ENCODE assay signal across 27 mouse cellular contexts in genomic region chr5:35804685-35805084, GRCm38 (mm10). TPM values are rescaled to one million over a fixed set of nuclear protein-coding genes. Genes with fewer than 3 reads are reported as not detected.
DNase-seq lines count a peak whose midpoint lies in the region; ATAC-seq and TF ChIP-seq lines count a peak whose summit lies in the region.
"Had no signal": no experiment of that assay in that cellular context is flagged by ENCODE, and none has a peak within 500 bp of the region (broad histone marks: within the 10 kb centered on the region; RNA-seq: fewer than 3 reads in every experiment).

No protein-coding gene starts in this region.

- peak; percentile 82 for TF ChIP-seq EP300 in heart, adult 2 months (IDR thresholded peaks at IDR 0.05; ENCODE audit: insufficient read depth, low read depth, low read length)
- TF ChIP-seq EP300 in heart, postnatal 0 days (IDR thresholded peaks at IDR 0.05; ENCODE audit: low read depth) = no peak

- intact Hi-C loops in heart, adult 2 months (cut with DNase I) = no loop called here
- intact Hi-C loops in heart, postnatal 36 days (cut with DNase I) = no loop called here
- intact Hi-C loops in heart, postnatal 14 days (cut with DNase I) = no loop called here
- intact Hi-C loops in heart, postnatal 10 days (cut with DNase I) = no loop called here

- peak in 1 of 2 experiments; percentile 39 for DNase-seq in heart, adult 2 months
- DNase-seq in heart, postnatal 36 days = no peak
- DNase-seq in heart, postnatal 14 days = no peak
- no peak for DNase-seq in heart, postnatal 0 days (ENCODE audit: low spot score)
- peak; percentile 35 to 45 for DNase-seq in heart, postnatal 10 days
- DNase-seq: adrenal gland, adult 2 months; adrenal gland, postnatal 14 days; cerebellum, adult 11 months; cerebellum, adult 2 months; cerebellum, adult 9-11 months; cerebellum, postnatal 25 days; forebrain, postnatal 0 days; gastrocnemius, adult 2 months; gastrocnemius, postnatal 14 days; kidney, adult 11 months; kidney, adult 8-10 months had no signal

- TF ChIP-seq POLR2A in heart, adult 2 months (IDR thresholded peaks at IDR 0.05; ENCODE audit: insufficient read depth, low read depth, low read length) = peak; percentile 29; the same call in 1 of the 2 replicates

- peak overlapping the region; percentile 71 for H3K27ac ChIP-seq in heart, adult 2 months
- H3K27ac ChIP-seq in heart, embryonic 13.5 days (replicated peaks) = 0 out of 2 replicates have a peak overlapping the region, but pooled peaks have one; percentile 5
- no peak overlapping the region for H3K27ac ChIP-seq in heart, postnatal 0 days (ENCODE audit: low read depth)
- H3K27ac ChIP-seq: embryonic facial prominence, embryonic 12.5 days; embryonic facial prominence, embryonic 15.5 days; hindbrain, embryonic 10.5 days; hindbrain, embryonic 13.5 days; intestine, embryonic 15.5 days had no signal

- H3K36me3 ChIP-seq in heart, adult 2 months (ENCODE audit: control insufficient read depth, insufficient read depth, low read length) = no peaks in the 10 kb centered on the region
- no peaks in the 10 kb centered on the region for H3K36me3 ChIP-seq in heart, embryonic 13.5 days
- no peaks in the 10 kb centered on the region for H3K36me3 ChIP-seq in heart, postnatal 0 days (replicated peaks; ENCODE audit: control insufficient read depth, insufficient read depth, low read length)
- H3K36me3 ChIP-seq: embryonic facial prominence, embryonic 12.5 days; embryonic facial prominence, embryonic 15.5 days; hindbrain, embryonic 10.5 days; hindbrain, embryonic 13.5 days; intestine, embryonic 15.5 days had no signal

- H3K4me1 ChIP-seq in heart, adult 2 months (ENCODE audit: control insufficient read depth, insufficient read depth, low read length) = 0 out of 2 replicates have a peak, but pooled peaks cover 2% of the 10 kb centered on the region
- H3K4me1 ChIP-seq in heart, embryonic 13.5 days = peaks cover 45% of the 10 kb centered on the region
- H3K4me1 ChIP-seq in heart, postnatal 0 days (ENCODE audit: control insufficient read depth, insufficient read depth) = 0 out of 2 replicates have a peak, but pooled peaks cover 4% of the 10 kb centered on the region
- H3K4me1 ChIP-seq: embryonic facial prominence, embryonic 12.5 days; embryonic facial prominence, embryonic 15.5 days; hindbrain, embryonic 10.5 days; hindbrain, embryonic 13.5 days; intestine, embryonic 15.5 days had no signal

- no peak overlapping the region for H3K4me3 ChIP-seq in heart, adult 2 months
- no peak overlapping the region for H3K4me3 ChIP-seq in heart, embryonic 13.5 days
- no peak overlapping the region for H3K4me3 ChIP-seq in heart, postnatal 0 days (ENCODE audit: low read depth, low read length)
- H3K4me3 ChIP-seq: embryonic facial prominence, embryonic 12.5 days; embryonic facial prominence, embryonic 15.5 days; gastrocnemius, adult 2 months; hindbrain, embryonic 10.5 days; hindbrain, embryonic 13.5 days; intestine, embryonic 15.5 days had no signal

- no peak for TF ChIP-seq CTCF in heart, adult 2 months (IDR thresholded peaks at IDR 0.05)
- no peak for TF ChIP-seq CTCF in heart, postnatal 0 days (IDR thresholded peaks at IDR 0.05; ENCODE audit: low read depth)

- H3K27me3 ChIP-seq in heart, adult 2 months (ENCODE audit: control insufficient read depth, insufficient read depth, low read length) = no peaks in the 10 kb centered on the region
- H3K27me3 ChIP-seq in heart, embryonic 13.5 days (replicated peaks) = 0 out of 2 replicates have a peak, but pooled peaks cover 2% of the 10 kb centered on the region
- H3K27me3 ChIP-seq in heart, postnatal 0 days (ENCODE audit: control insufficient read depth, insufficient read depth, low read length) = no peaks in the 10 kb centered on the region
- H3K27me3 ChIP-seq: embryonic facial prominence, embryonic 12.5 days; embryonic facial prominence, embryonic 15.5 days; hindbrain, embryonic 13.5 days; intestine, embryonic 15.5 days had no signal

- no peak overlapping the region for H3K4me2 ChIP-seq in heart, embryonic 13.5 days
- no peak overlapping the region for H3K4me2 ChIP-seq in heart, postnatal 0 days (ENCODE audit: low read depth, low read length)
- H3K4me2 ChIP-seq: embryonic facial prominence, embryonic 12.5 days; embryonic facial prominence, embryonic 15.5 days; hindbrain, embryonic 13.5 days; intestine, embryonic 15.5 days had no signal

- no peaks in the 10 kb centered on the region for H3K79me2 ChIP-seq in heart, adult 2 months (replicated peaks; ENCODE audit: control insufficient read depth, insufficient read depth, low read length)

- no peak for ATAC-seq in heart, embryonic 13.5 days (ENCODE audit: extremely low read depth, insufficient number of reproducible peaks, low FRiP score, low TSS enrichment)
- peak; percentile 57; the same call in 1 of the 2 replicates for ATAC-seq in heart, postnatal 0 days (ENCODE audit: insufficient read depth, low read depth)
- ATAC-seq: CD4-positive, CD25-positive, alpha-beta regulatory T cell, adult 4 months; forebrain, embryonic 14.5 days; forebrain, postnatal 0 days; hindbrain, embryonic 16.5 days; intestine, embryonic 15.5 days had no signal

- no peaks in the 10 kb centered on the region for H3K9me3 ChIP-seq in heart, embryonic 13.5 days
- H3K9me3 ChIP-seq in heart, postnatal 0 days (replicated peaks; ENCODE audit: control insufficient read depth, low read length) = no peaks in the 10 kb centered on the region
- H3K9me3 ChIP-seq: embryonic facial prominence, embryonic 12.5 days; embryonic facial prominence, embryonic 15.5 days; hindbrain, embryonic 10.5 days; hindbrain, embryonic 13.5 days; intestine, embryonic 15.5 days had no signal

- no peak overlapping the region for H3K9ac ChIP-seq in heart, adult 2 months (ENCODE audit: low read depth, low read length)
- no peak overlapping the region for H3K9ac ChIP-seq in heart, embryonic 13.5 days
- H3K9ac ChIP-seq in heart, postnatal 0 days (replicated peaks; ENCODE audit: low read depth, low read length) = no peak overlapping the region
- H3K9ac ChIP-seq: embryonic facial prominence, embryonic 12.5 days; embryonic facial prominence, embryonic 15.5 days; forebrain, postnatal 0 days; hindbrain, embryonic 13.5 days; intestine, embryonic 15.5 days had no signal

- 73% methylated on average over 4 of the region's 4 CpGs for WGBS in heart, adult 2 months
- 84% methylated on average over 4 of the region's 4 CpGs for WGBS in heart, embryonic 13.5 days
- WGBS in heart, postnatal 0 days = 71% methylated on average over 4 of the region's 4 CpGs

RNA-seq across cellular contexts. Expression of gene Ablim2, which starts 47.0 kb away (rescaled TPM):
- 10 to 100 TPM; 20.1 to 20.8 TPM for total RNA-seq in heart, adult 2 months (2021)
- 32.7 and 41.0 TPM in 2 replicates for polyA plus RNA-seq in heart, adult 2 months (2012; rRNA removed)
- total RNA-seq in heart, postnatal 36 days (2021) = 10 to 100 TPM; 20.7 to 21.0 TPM
- 4.9 and 5.1 TPM in 2 replicates for polyA plus RNA-seq in heart, embryonic 13.5 days (2015; fragmentation: Nextera tagmentation; extraction: Ambion mirVana)
- total RNA-seq in heart, postnatal 14 days (2021) = 10 to 100 TPM; 12.2 to 17.5 TPM
- 10.9 and 22.1 TPM in 2 replicates for total RNA-seq in heart, postnatal 0 days (2014; rRNA removed; ENCODE audit: low replicate concordance)
- polyA plus RNA-seq in heart, postnatal 0 days (2015; fragmentation: Nextera tagmentation; extraction: Ambion mirVana) = 8.3 and 8.8 TPM in 2 replicates
- total RNA-seq in heart, postnatal 10 days (2021) = 10 to 100 TPM in 1 of 2 experiments, 1 to 10 TPM in 1; 9.9 to 12.6 TPM
- total RNA-seq: common myeloid progenitor, adult 5-6 weeks; MEL had no signal

Comparison
In these comparisons a context has a peak if more than half of its experiments do, and no peak if none do; other contexts are left out.
1. DNase-seq: peak in heart, postnatal 10 days (2 of 2); none in heart, postnatal 36 days (0 of 2), heart, postnatal 14 days (0 of 2) and heart, postnatal 0 days (single experiment).